Mouse (Mus musculus) heart, postnatal 0 days (tissue): ENCODE results near the gene H2afj.

Experiments used
- CTCF ChIP-seq: IDR thresholded peaks from 2 replicates; pipeline ENCODE4 v1.5.1; 2016; ENCODE audit warnings: antibody characterized with exemption, control low read depth, low read depth
- EP300 ChIP-seq: IDR thresholded peaks from 2 replicates; pipeline ENCODE4 v1.6.1; 2016; ENCODE audit warnings: antibody characterized with exemption, low read depth

- TF ChIP-seq EP300 (no peak), CTCF (no peak)
Observed at GRCm38 (mm10) chr6:136782761-136783160, 25.3 kb upstream of the H2afj start.
